Comparison of ENCODE assay signal across 9 mouse cellular contexts in genomic region chr17:24722220-24722924, GRCm38 (mm10). TPM values are rescaled to one million over a fixed set of nuclear protein-coding genes. Genes with fewer than 3 reads are reported as not detected.
DNase-seq lines count a peak whose midpoint lies in the region; ATAC-seq and TF ChIP-seq lines count a peak whose summit lies in the region.
"Had no signal": no experiment of that assay in that cellular context is flagged by ENCODE, and none has a peak within 500 bp of the region (broad histone marks: within the 10 kb centered on the region; RNA-seq: fewer than 3 reads in every experiment).

No protein-coding gene starts in this region.

- peaks cover 39% of the 10 kb centered on the region for H3K4me1 ChIP-seq in forebrain, embryonic 13.5 days
- peaks cover 55% of the 10 kb centered on the region for H3K4me1 ChIP-seq in liver, embryonic 12.5 days

- H3K27ac ChIP-seq in forebrain, embryonic 13.5 days = no peak overlapping the region; the same call in 1 of the 2 replicates
- H3K27ac ChIP-seq in liver, embryonic 12.5 days = peak overlapping the region; percentile 90

- peak overlapping the region; percentile 87 for H3K4me2 ChIP-seq in forebrain, embryonic 13.5 days
- peak overlapping the region; percentile 80 for H3K4me2 ChIP-seq in liver, embryonic 12.5 days

- peak overlapping the region; percentile 48 for H3ac ChIP-seq in C2C12 (ENCODE audit: control insufficient read depth, insufficient read length, low read depth)

- DNase-seq in 3T3-L1 (ENCODE audit: low read depth, low spot score) = peak; percentile 49
- DNase-seq in layer of hippocampus, adult 9-10 months (ENCODE audit: low spot score) = no peak
- no peak for DNase-seq in layer of hippocampus, adult 8-10 months (ENCODE audit: low spot score in 2 of 2)
- no peak for DNase-seq in right cerebral cortex, adult 18-20 months
- no peak for DNase-seq in natural killer cell, adult 2 months (ENCODE audit: low spot score in 2 of 2)

- peaks cover 65% of the 10 kb centered on the region for H3K79me2 ChIP-seq in C2C12 (ENCODE audit: control insufficient read depth, insufficient read depth)

- no peaks in the 10 kb centered on the region for H3K27me3 ChIP-seq in C2C12 (ENCODE audit: control insufficient read depth, insufficient read depth, insufficient read length)
- H3K27me3 ChIP-seq in forebrain, embryonic 13.5 days = 0 out of 2 replicates have a peak, but pooled peaks cover 2% of the 10 kb centered on the region
- H3K27me3 ChIP-seq in liver, embryonic 12.5 days (replicated peaks) = 0 out of 2 replicates have a peak, but pooled peaks cover 3% of the 10 kb centered on the region

- WGBS in forebrain, embryonic 13.5 days = 41% methylated on average over 13 of the region's 13 CpGs
- 13% methylated on average over 13 of the region's 13 CpGs for WGBS in liver, embryonic 12.5 days (ENCODE audit: insufficient replicate concordance)

- peak overlapping the region; percentile 81 for H3K4me3 ChIP-seq in C2C12 (ENCODE audit: insufficient read depth, poor library complexity, severe bottlenecking)
- peak overlapping the region; percentile 82 for H3K4me3 ChIP-seq in forebrain, embryonic 13.5 days
- peak overlapping the region; percentile 92 for H3K4me3 ChIP-seq in liver, embryonic 12.5 days

- H3K79me3 ChIP-seq in C2C12 (ENCODE audit: low read depth) = peaks cover 24% of the 10 kb centered on the region

- peak overlapping the region; percentile 50 for H3K9ac ChIP-seq in forebrain, embryonic 13.5 days
- H3K9ac ChIP-seq in liver, embryonic 12.5 days = peak overlapping the region; percentile 93

- no peaks in the 10 kb centered on the region for H3K9me3 ChIP-seq in forebrain, embryonic 13.5 days (replicated peaks)
- no peaks in the 10 kb centered on the region for H3K9me3 ChIP-seq in liver, embryonic 12.5 days (replicated peaks)

- no peak for TF ChIP-seq CTCF in C2C12 (IDR thresholded peaks at IDR 0.05; ENCODE audit: control insufficient read depth, insufficient read depth, insufficient read length)

- ATAC-seq in forebrain, embryonic 13.5 days = no peak
- no peak for ATAC-seq in liver, embryonic 12.5 days

- H3K36me3 ChIP-seq in C2C12 (ENCODE audit: control insufficient read depth, insufficient read depth) = peaks cover 28% of the 10 kb centered on the region
- peaks cover 23% of the 10 kb centered on the region for H3K36me3 ChIP-seq in forebrain, embryonic 13.5 days (ENCODE audit: poor library complexity, severe bottlenecking)
- peaks cover 39% of the 10 kb centered on the region for H3K36me3 ChIP-seq in liver, embryonic 12.5 days

TF ChIP-seq in C2C12, 6 proteins besides CTCF, POLR2A, EP300 and RAD21:
- TF ChIP-seq MYOG (IDR thresholded peaks at IDR 0.05; ENCODE audit: control insufficient read depth, extremely low read depth, insufficient read length) (no peak), FOSL1 (IDR thresholded peaks at IDR 0.05; ENCODE audit: insufficient read depth, low read length, poor library complexity, severe bottlenecking) (no peak), USF1 (IDR thresholded peaks at IDR 0.05; ENCODE audit: low read depth) (no peak), CEBPB (IDR thresholded peaks at IDR 0.05; ENCODE audit: low read depth) (no peak), MYOD1 (IDR thresholded peaks at IDR 0.05; ENCODE audit: control insufficient read depth, insufficient read length, low read depth) (no peak), MAX (IDR thresholded peaks at IDR 0.05) (no peak)

RNA-seq across cellular contexts. Expression of gene Ndufb10, which starts 1.9 kb away (rescaled TPM):
- 343 TPM for polyA plus RNA-seq in C2C12 (2012; fragmentation: generic; extraction: Trizol)
- polyA plus RNA-seq in forebrain, embryonic 13.5 days (2015; fragmentation: Nextera tagmentation; extraction: Ambion mirVana) = 232 and 253 TPM in 2 replicates
- polyA plus RNA-seq in liver, embryonic 12.5 days (2016; fragmentation: Nextera tagmentation; extraction: Ambion mirVana) = 233 and 239 TPM in 2 replicates
- 100 to 1,000 TPM; 214 to 227 (median 222) TPM for total RNA-seq in layer of hippocampus, adult 8-10 months (2022)

RNA-seq across cellular contexts. Expression of gene Rps2, which starts 4.5 kb away (rescaled TPM):
- polyA plus RNA-seq in C2C12 (2012; fragmentation: generic; extraction: Trizol) = 381 TPM
- polyA plus RNA-seq in forebrain, embryonic 13.5 days (2015; fragmentation: Nextera tagmentation; extraction: Ambion mirVana) = 992 and 1,023 TPM in 2 replicates
- 1,444 and 1,454 TPM in 2 replicates for polyA plus RNA-seq in liver, embryonic 12.5 days (2016; fragmentation: Nextera tagmentation; extraction: Ambion mirVana)
- total RNA-seq in layer of hippocampus, adult 8-10 months (2022) = 100 to 1,000 TPM; 282 to 365 (median 323) TPM

RNA-seq across cellular contexts. Expression of gene Rnf151, which starts 4.5 kb away (rescaled TPM):
- 1.8 TPM for polyA plus RNA-seq in C2C12 (2012; fragmentation: generic; extraction: Trizol)
- 0.18 TPM in 1 of 2 replicates, not detected in the other for polyA plus RNA-seq in forebrain, embryonic 13.5 days (2015; fragmentation: Nextera tagmentation; extraction: Ambion mirVana)
- polyA plus RNA-seq in liver, embryonic 12.5 days (2016; fragmentation: Nextera tagmentation; extraction: Ambion mirVana) = 0.19 and 0.46 TPM in 2 replicates
- under 1 TPM in 2 of 4 experiments, not detected in 2; 0.36 to 0.47 TPM for total RNA-seq in layer of hippocampus, adult 8-10 months (2022)
- total RNA-seq: neutrophil, adult 5-6 weeks had no signal

RNA-seq across cellular contexts. Expression of gene Rpl3l, which starts 5.2 kb away (rescaled TPM):
- polyA plus RNA-seq in C2C12 (2012; fragmentation: generic; extraction: Trizol) = 0.06 TPM
- polyA plus RNA-seq in forebrain, embryonic 13.5 days (2015; fragmentation: Nextera tagmentation; extraction: Ambion mirVana) = not detected in 2 replicates
- polyA plus RNA-seq in liver, embryonic 12.5 days (2016; fragmentation: Nextera tagmentation; extraction: Ambion mirVana) = not detected in 2 replicates
- total RNA-seq in layer of hippocampus, adult 8-10 months (2022) = under 1 TPM; 0.23 to 0.77 (median 0.54) TPM

RNA-seq across cellular contexts. Expression of gene Msrb1, which starts 14.1 kb away (rescaled TPM):
- 57.8 TPM for polyA plus RNA-seq in C2C12 (2012; fragmentation: generic; extraction: Trizol)
- 18.8 and 22.1 TPM in 2 replicates for polyA plus RNA-seq in forebrain, embryonic 13.5 days (2015; fragmentation: Nextera tagmentation; extraction: Ambion mirVana)
- polyA plus RNA-seq in liver, embryonic 12.5 days (2016; fragmentation: Nextera tagmentation; extraction: Ambion mirVana) = 20.8 and 21.6 TPM in 2 replicates
- 10 to 100 TPM; 41.1 to 50.5 (median 47.2) TPM for total RNA-seq in layer of hippocampus, adult 8-10 months (2022)
